In the genomic region with DNA sequence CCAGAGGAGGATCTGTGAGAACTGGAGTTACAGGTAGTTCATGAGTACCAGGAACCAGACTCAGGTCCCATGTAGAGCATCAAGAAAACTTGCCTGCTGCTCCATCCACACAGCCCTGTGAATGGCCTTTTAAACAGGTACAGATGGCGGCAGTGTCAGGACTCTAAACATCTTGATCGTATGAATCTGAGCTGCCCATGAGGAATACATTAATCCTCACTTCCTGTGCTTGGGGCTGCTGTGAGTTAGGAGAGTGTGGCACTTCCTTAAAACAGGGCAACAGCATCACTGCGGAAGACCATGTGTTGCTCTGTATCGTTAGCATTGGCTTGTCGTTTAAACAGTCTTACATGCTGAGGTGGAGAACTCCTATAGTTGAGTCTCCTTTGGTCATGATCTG, we compare ENCODE assay signal across 20 mouse cellular contexts. TPM values are rescaled to one million over a fixed set of nuclear protein-coding genes. Genes with fewer than 3 reads are reported as not detected.
DNase-seq lines count a peak whose midpoint lies in the region; ATAC-seq and TF ChIP-seq lines count a peak whose summit lies in the region.
"Had no signal": no experiment of that assay in that cellular context is flagged by ENCODE, and none has a peak within 500 bp of the region (broad histone marks: within the 10 kb centered on the region; RNA-seq: fewer than 3 reads in every experiment).

No protein-coding gene starts in this region.

- no peak overlapping the region for H3K27ac ChIP-seq in heart, embryonic 11.5 days (ENCODE audit: low read depth, low read length)
- H3K27ac ChIP-seq in brown adipose tissue, adult 24 weeks (replicated peaks; ENCODE audit: low read depth, low read length): peak overlapping the region; percentile 58; the same call in 1 of the 2 replicates
- H3K27ac ChIP-seq in embryonic facial prominence, embryonic 15.5 days (replicated peaks): no peak overlapping the region
- peak overlapping the region; percentile 7; the same call in 1 of the 2 replicates for H3K27ac ChIP-seq in macrophage
- no peak overlapping the region for H3K27ac ChIP-seq in thymus, adult 2 months (ENCODE audit: control insufficient read depth, insufficient read depth, low read length)
- H3K27ac ChIP-seq: hindbrain, embryonic 12.5 days; lung, embryonic 15.5 days; neural tube, embryonic 12.5 days; stomach, postnatal 0 days had no signal

- H3K27me3 ChIP-seq in heart, embryonic 11.5 days (ENCODE audit: control insufficient read depth, insufficient read depth, low read length): no peaks in the 10 kb centered on the region
- no peaks in the 10 kb centered on the region for H3K27me3 ChIP-seq in embryonic facial prominence, embryonic 15.5 days
- no peaks in the 10 kb centered on the region; the same call in 1 of the 2 replicates for H3K27me3 ChIP-seq in thymus, adult 2 months (ENCODE audit: control insufficient read depth, insufficient read depth, low read length)

- no peaks in the 10 kb centered on the region for H3K9me3 ChIP-seq in heart, embryonic 11.5 days (replicated peaks; ENCODE audit: control insufficient read depth, low read length)
- H3K9me3 ChIP-seq in embryonic facial prominence, embryonic 15.5 days (replicated peaks): no peaks in the 10 kb centered on the region
- H3K9me3 ChIP-seq: hindbrain, embryonic 12.5 days; lung, embryonic 15.5 days; neural tube, embryonic 12.5 days had no signal

- H3K4me1 ChIP-seq in heart, embryonic 11.5 days (ENCODE audit: control insufficient read depth, insufficient read depth, low read length): peaks cover 10% of the 10 kb centered on the region
- H3K4me1 ChIP-seq in brown adipose tissue, adult 24 weeks (ENCODE audit: control insufficient read depth, insufficient read depth, insufficient read length, low read length): peaks cover 7% of the 10 kb centered on the region; the same call in 1 of the 2 replicates
- H3K4me1 ChIP-seq in embryonic facial prominence, embryonic 15.5 days: peaks cover 14% of the 10 kb centered on the region; the same call in 1 of the 2 replicates
- H3K4me1 ChIP-seq in thymus, adult 2 months (replicated peaks; ENCODE audit: control insufficient read depth, insufficient read depth, low read length): no peaks in the 10 kb centered on the region

- H3K36me3 ChIP-seq in heart, embryonic 11.5 days (ENCODE audit: control insufficient read depth, insufficient read depth, low read length): no peaks in the 10 kb centered on the region
- no peaks in the 10 kb centered on the region for H3K36me3 ChIP-seq in embryonic facial prominence, embryonic 15.5 days
- H3K36me3 ChIP-seq in macrophage (ENCODE audit: inconsistent target): peaks cover 7% of the 10 kb centered on the region; the same call in 1 of the 2 replicates
- H3K36me3 ChIP-seq in thymus, adult 2 months (ENCODE audit: control insufficient read depth, insufficient read depth, low read length): no peaks in the 10 kb centered on the region
- H3K36me3 ChIP-seq: hindbrain, embryonic 12.5 days; lung, embryonic 15.5 days; neural tube, embryonic 12.5 days had no signal

- no peak for TF ChIP-seq POLR2A in thymus, adult 2 months (IDR thresholded peaks at IDR 0.05; ENCODE audit: control insufficient read depth, extremely low read depth, insufficient read depth, low read length, poor library complexity)

- WGBS in heart, embryonic 11.5 days (ENCODE audit: insufficient replicate concordance): 67% methylated on average over 5 of the region's 5 CpGs
- 25% methylated on average over 5 of the region's 5 CpGs for WGBS in embryonic facial prominence, embryonic 15.5 days
- 12% methylated on average over 5 of the region's 5 CpGs for WGBS in macrophage (ENCODE audit: missing documents)
- WGBS in thymus, adult 2 months: 30% methylated on average over 5 of the region's 5 CpGs

- no peak overlapping the region for H3K4me2 ChIP-seq in heart, embryonic 11.5 days
- H3K4me2 ChIP-seq in embryonic facial prominence, embryonic 15.5 days (replicated peaks): 0 out of 2 replicates have a peak overlapping the region, but pooled peaks have one; percentile 10
- H3K4me2 ChIP-seq: hindbrain, embryonic 12.5 days; lung, embryonic 15.5 days; neural tube, embryonic 12.5 days had no signal

- peak; percentile 92 for DNase-seq in heart, adult 11 months
- DNase-seq in cerebellum, adult 11-12 months: no peak
- DNase-seq in thymus, adult 2 months: no peak
- DNase-seq in urinary bladder, postnatal 14 days (ENCODE audit: low spot score): no peak
- DNase-seq: cerebellum, adult 9-11 months; kidney, adult 11 months; kidney, postnatal 14 days; midbrain, embryonic 14.5 days; retina, postnatal 1 day had no signal

- no peak for TF ChIP-seq CTCF in thymus, adult 2 months (IDR thresholded peaks at IDR 0.05; ENCODE audit: borderline replicate concordance, control insufficient read depth, extremely low read depth, insufficient read depth, low read length, poor library complexity)

- no peak overlapping the region for H3K9ac ChIP-seq in heart, embryonic 11.5 days (ENCODE audit: low read depth, low read length)
- H3K9ac ChIP-seq in embryonic facial prominence, embryonic 15.5 days: no peak overlapping the region
- H3K9ac ChIP-seq: hindbrain, embryonic 12.5 days; lung, embryonic 15.5 days; neural tube, embryonic 12.5 days had no signal

- no peak overlapping the region for H3K4me3 ChIP-seq in heart, embryonic 11.5 days (ENCODE audit: low read depth, low read length)
- peak overlapping the region; percentile 45 for H3K4me3 ChIP-seq in brown adipose tissue, adult 24 weeks (ENCODE audit: insufficient read depth, low read depth, low read length)
- no peak overlapping the region for H3K4me3 ChIP-seq in embryonic facial prominence, embryonic 15.5 days (replicated peaks)
- H3K4me3 ChIP-seq in macrophage (ENCODE audit: inconsistent target): no peak overlapping the region
- H3K4me3 ChIP-seq in thymus, adult 2 months (ENCODE audit: control insufficient read depth, insufficient read depth, low read length): no peak overlapping the region
- H3K4me3 ChIP-seq: erythroblast, embryonic 14.5 days; hindbrain, embryonic 12.5 days; lung, embryonic 15.5 days; neural tube, embryonic 12.5 days had no signal

- peaks cover 56% of the 10 kb centered on the region; the same call in 1 of the 2 replicates for H3K79me2 ChIP-seq in macrophage (ENCODE audit: inconsistent target)

- no peak for ATAC-seq in heart, embryonic 11.5 days (replicated peaks; ENCODE audit: insufficient number of reproducible peaks, low FRiP score, low TSS enrichment)
- no peak for ATAC-seq in embryonic facial prominence, embryonic 15.5 days (ENCODE audit: insufficient number of reproducible peaks, low FRiP score, low TSS enrichment, low read depth)
- ATAC-seq: Patski had no signal

RNA-seq across cellular contexts. Expression of a gene that starts 2.1 kb away (rescaled TPM):
- polyA plus RNA-seq in heart, embryonic 11.5 days (2014; fragmentation: Nextera tagmentation; extraction: Ambion mirVana): 14.3 and 15.2 TPM in 2 replicates
- 40.2 and 90.5 TPM in 2 replicates for polyA plus RNA-seq in brown adipose tissue, adult 24 weeks (2012; ENCODE audit: insufficient read depth, insufficient read length, missing spikeins)
- polyA plus RNA-seq in embryonic facial prominence, embryonic 15.5 days (2015; fragmentation: Nextera tagmentation; extraction: Ambion mirVana): 16.9 and 17.0 TPM in 2 replicates
- total RNA-seq in macrophage (2018; cell fraction: chromatin; rRNA removed): 100 to 1,000 TPM in 22 of 26 experiments, 10 to 100 TPM in 4; 49.9 to 682 (median 176) TPM
- 10 to 100 TPM in 24 of 26 experiments, 1 to 10 TPM in 2; 7.6 to 80.2 (median 32.6) TPM for total RNA-seq in macrophage (2018; cell fraction: cytosol; rRNA removed)
- 100 to 1,000 TPM in 12 of 26 experiments, 10 to 100 TPM in 14; 23.6 to 520 (median 98.6) TPM for total RNA-seq in macrophage (2018; cell fraction: nucleus; rRNA removed)
- polyA plus RNA-seq in macrophage (2018): 10.0 to 133 TPM (median 56.9 TPM) in 3 replicates
- 9.5 and 10.7 TPM in 2 replicates for polyA plus RNA-seq in thymus, adult 2 months (2012; rRNA removed)
- polyA plus RNA-seq: Patski had no signal

RNA-seq across cellular contexts. Expression of a gene that starts 33.6 kb away (rescaled TPM):
- 5.5 and 5.7 TPM in 2 replicates for polyA plus RNA-seq in heart, embryonic 11.5 days (2014; fragmentation: Nextera tagmentation; extraction: Ambion mirVana)
- 0.59 and 1.3 TPM in 2 replicates for polyA plus RNA-seq in brown adipose tissue, adult 24 weeks (2012; ENCODE audit: insufficient read depth, insufficient read length, missing spikeins)
- polyA plus RNA-seq in embryonic facial prominence, embryonic 15.5 days (2015; fragmentation: Nextera tagmentation; extraction: Ambion mirVana): 5.7 and 7.5 TPM in 2 replicates
- 1 to 10 TPM in 1 of 26 experiments, under 1 TPM in 8, not detected in 17; 0.22 to 2.0 (median 0.46) TPM for total RNA-seq in macrophage (2018; cell fraction: chromatin; rRNA removed)
- total RNA-seq in macrophage (2018; cell fraction: cytosol; rRNA removed): under 1 TPM in 8 of 26 experiments, not detected in 18; 0.03 to 0.10 (median 0.07) TPM
- total RNA-seq in macrophage (2018; cell fraction: nucleus; rRNA removed): 1 to 10 TPM in 1 of 26 experiments, under 1 TPM in 9, not detected in 16; 0.12 to 2.1 (median 0.30) TPM
- polyA plus RNA-seq in macrophage (2018): not detected in 3 replicates
- 0.10 and 0.38 TPM in 2 replicates for polyA plus RNA-seq in thymus, adult 2 months (2012; rRNA removed)
- total RNA-seq: layer of hippocampus, postnatal 10 days had no signal
- polyA plus RNA-seq: erythroblast, embryonic 14.5 days; midbrain, embryonic 14.5 days; Patski had no signal

RNA-seq across cellular contexts. Expression of a gene that starts 53.9 kb away (rescaled TPM):
- polyA plus RNA-seq in heart, embryonic 11.5 days (2014; fragmentation: Nextera tagmentation; extraction: Ambion mirVana): 15.8 and 21.4 TPM in 2 replicates
- polyA plus RNA-seq in brown adipose tissue, adult 24 weeks (2012; ENCODE audit: insufficient read depth, insufficient read length, missing spikeins): 6.2 and 9.6 TPM in 2 replicates
- polyA plus RNA-seq in embryonic facial prominence, embryonic 15.5 days (2015; fragmentation: Nextera tagmentation; extraction: Ambion mirVana): 11.5 and 12.2 TPM in 2 replicates
- total RNA-seq in macrophage (2018; cell fraction: chromatin; rRNA removed): 10 to 100 TPM; 11.1 to 70.9 (median 39.0) TPM
- total RNA-seq in macrophage (2018; cell fraction: cytosol; rRNA removed): 1 to 10 TPM; 1.9 to 7.2 (median 3.8) TPM
- 10 to 100 TPM in 20 of 26 experiments, 1 to 10 TPM in 6; 8.0 to 42.4 (median 19.6) TPM for total RNA-seq in macrophage (2018; cell fraction: nucleus; rRNA removed)
- polyA plus RNA-seq in macrophage (2018): 3.0 to 5.5 TPM (median 3.7 TPM) in 3 replicates
- 45.7 and 51.4 TPM in 2 replicates for polyA plus RNA-seq in thymus, adult 2 months (2012; rRNA removed)

RNA-seq across cellular contexts. Expression of a gene that starts 56.2 kb away (rescaled TPM):
- 0.46 and 0.68 TPM in 2 replicates for polyA plus RNA-seq in heart, embryonic 11.5 days (2014; fragmentation: Nextera tagmentation; extraction: Ambion mirVana)
- polyA plus RNA-seq in brown adipose tissue, adult 24 weeks (2012; ENCODE audit: insufficient read depth, insufficient read length, missing spikeins): not detected in 2 replicates
- polyA plus RNA-seq in embryonic facial prominence, embryonic 15.5 days (2015; fragmentation: Nextera tagmentation; extraction: Ambion mirVana): 37.6 and 40.1 TPM in 2 replicates
- 1 to 10 TPM in 8 of 26 experiments, under 1 TPM in 6, not detected in 12; 0.53 to 1.9 (median 1.2) TPM for total RNA-seq in macrophage (2018; cell fraction: chromatin; rRNA removed)
- total RNA-seq in macrophage (2018; cell fraction: cytosol; rRNA removed): 1 to 10 TPM in 13 of 26 experiments, under 1 TPM in 12, not detected in 1; 0.06 to 3.0 (median 1.6) TPM
- 1 to 10 TPM in 12 of 26 experiments, under 1 TPM in 6, not detected in 8; 0.30 to 4.5 (median 1.5) TPM for total RNA-seq in macrophage (2018; cell fraction: nucleus; rRNA removed)
- 0.11 to 0.15 TPM in 2 of 3 replicates, not detected in the other for polyA plus RNA-seq in macrophage (2018)
- polyA plus RNA-seq in thymus, adult 2 months (2012; rRNA removed): 1.8 and 1.9 TPM in 2 replicates
- polyA plus RNA-seq: erythroblast, embryonic 14.5 days; Patski had no signal

Comparison
In these comparisons a context has a peak if more than half of its experiments do, and no peak if none do; other contexts are left out.
1. H3K27ac ChIP-seq: peak in brown adipose tissue, adult 24 weeks (single experiment) and macrophage (single experiment); none in heart, embryonic 11.5 days (single experiment), embryonic facial prominence, embryonic 15.5 days (single experiment) and thymus, adult 2 months (single experiment).